Mouse (Mus musculus) brain, embryonic 18.5 days (tissue): ENCODE results near the gene Plcxd1.
"Not testable (repeated sequence)": the region's sequence is repeated elsewhere in the genome, so short reads cannot be mapped to it uniquely, and the experiment has no call there.

Experiments used
- DNase-seq: peaks from one replicate; pipeline ENCODE4 v3.0.0-alpha.2; 2012; ENCODE audit warnings: low read depth, low spot score

Gene Plcxd1

GRCm38 (mm10) chr5:110106901-110107564, 7.3 kb downstream of the Plcxd1 start:
- no peak for DNase-seq

GRCm38 (mm10) chr5:110107581-110108304, 8.0 kb downstream of the Plcxd1 start, which contains the start of gene Gtpbp6:
TSS of gene Gtpbp6 (minus strand) at chr5:110108197.
- peak; percentile 94 for DNase-seq

GRCm38 (mm10) chr5:110108305-110108628, 8.5 kb downstream of the Plcxd1 start:
- no peak for DNase-seq

GRCm38 (mm10) chr5:110109991-110110441, 10.2 kb downstream of the Plcxd1 start, which contains the start of gene Zfp605:
TSS of gene Zfp605 (plus strand) at chr5:110110092.
- peak; percentile 83 for DNase-seq

- DNase-seq = not testable (repeated sequence)
Observed at GRCm38 (mm10) chr5:110122380-110122779, 22.6 kb downstream of the Plcxd1 start.

GRCm38 (mm10) chr5:110135293-110136086, 35.7 kb downstream of the Plcxd1 start, which contains the start of gene Chfr:
TSS of gene Chfr (plus strand) at chr5:110135842.
- peak; percentile 97 for DNase-seq

- DNase-seq = no peak
Observed at GRCm38 (mm10) chr5:110136087-110136464, 36.3 kb downstream of the Plcxd1 start.

- no peak for DNase-seq
Observed at GRCm38 (mm10) chr5:110137816-110138215, 38.0 kb downstream of the Plcxd1 start.

- no peak for DNase-seq
Observed at GRCm38 (mm10) chr5:110139325-110139724, 39.6 kb downstream of the Plcxd1 start.

- no peak for DNase-seq
Observed at GRCm38 (mm10) chr5:110140424-110140823, 40.7 kb downstream of the Plcxd1 start.

- no peak for DNase-seq
Observed at GRCm38 (mm10) chr5:110142309-110142708, 42.5 kb downstream of the Plcxd1 start.

GRCm38 (mm10) chr5:110143007-110143406, 43.2 kb downstream of the Plcxd1 start:
- no peak for DNase-seq
